Mouse (Mus musculus) forebrain, embryonic 13.5 days (tissue): ENCODE measurements around the gene Cdc42ep3. TPM values are rescaled to one million over a fixed set of nuclear protein-coding genes. Genes with fewer than 3 reads are reported as not detected.

Experiments
- ATAC-seq: fragments of 200-750 bp; cut with Nextera tagmentation; 2 replicates; pipeline ENCODE4 v1.8.0; 2017
- H3K27ac ChIP-seq: fragments of 300-500 bp; sonication (generic); 2 replicates; pipeline ENCODE4 v1.5.1; 2015; ENCODE audit warnings: inconsistent platforms, mild to moderate bottlenecking, moderate library complexity
- H3K27me3 ChIP-seq: fragments of 300-500 bp; sonication (generic); 2 replicates; pipeline ENCODE4 v1.6.1; 2015; ENCODE audit warnings: mild to moderate bottlenecking, inconsistent platforms
- H3K36me3 ChIP-seq: fragments of 300-500 bp; sonication (generic); 2 replicates; pipeline ENCODE4 v1.6.1; 2015; ENCODE audit warnings: mild to moderate bottlenecking, inconsistent platforms; ENCODE audit not compliant: poor library complexity, severe bottlenecking
- H3K4me1 ChIP-seq: fragments of 300-500 bp; sonication (generic); 2 replicates; pipeline ENCODE4 v1.6.1; 2015; ENCODE audit warnings: inconsistent platforms
- H3K4me2 ChIP-seq: fragments of 300-500 bp; sonication (generic); 2 replicates; pipeline ENCODE4 v1.6.1; 2015; ENCODE audit warnings: inconsistent platforms, mild to moderate bottlenecking, moderate library complexity
- H3K4me3 ChIP-seq: fragments of 300-500 bp; sonication (generic); 2 replicates; pipeline ENCODE4 v1.5.1; 2015; ENCODE audit warnings: mild to moderate bottlenecking, inconsistent platforms
- H3K9ac ChIP-seq: fragments of 300-500 bp; sonication (generic); 2 replicates; pipeline ENCODE4 v1.6.1; 2015; ENCODE audit warnings: mild to moderate bottlenecking, inconsistent platforms
- H3K9me3 ChIP-seq: fragments of 300-500 bp; sonication (generic); replicated peaks from 2 replicates; pipeline ENCODE4 v1.6.1; 2016; ENCODE audit warnings: inconsistent platforms
- WGBS: fragments of 180-500 bp; shearing (Covaris S2); methylation state at CpG from one replicate; pipeline ENCODE4 v1.1.7; 2015; 5-methylcytosine and 5-hydroxymethylcytosine counted together
- polyA plus RNA-seq: library from polyadenylated mRNA; unstranded; fragments of >200 nt; fragmentation: Nextera tagmentation; extraction: Ambion mirVana; gene quantifications from 2 replicates; pipeline ENCODE4 v1.2.1, GENCODE M21; 2015

The Cdc42ep3 gene
- polyA plus RNA-seq = 33.5 TPM in 2 replicates

GRCm38 (mm10) chr17:79354444-79355270 lies at the start of gene Cdc42ep3:
TSS of gene Cdc42ep3 (minus strand) at chr17:79355091.
- H3K9ac ChIP-seq = peak within 1 kb of the TSS; percentile 77
- no peaks in the 10 kb centered on the region for H3K36me3 ChIP-seq
- peaks cover 14% of the 10 kb centered on the region for H3K27me3 ChIP-seq
- H3K4me3 ChIP-seq = peak within 1 kb of the TSS; percentile 71
- H3K9me3 ChIP-seq = no peaks in the 10 kb centered on the region
- H3K27ac ChIP-seq = peak within 1 kb of the TSS; percentile 89
- H3K4me2 ChIP-seq = peak within 1 kb of the TSS; percentile 78
- peak; percentile 79 for ATAC-seq
- WGBS = under 1% methylated on average over 63 of the region's 74 CpGs
- peaks cover 26% of the 10 kb centered on the region for H3K4me1 ChIP-seq

GRCm38 (mm10) chr17:79400356-79400755 lies 45.5 kb upstream of the Cdc42ep3 start:
- Histone ChIP-seq H3K36me3 (no peaks in the 10 kb centered on the region), H3K27ac (no peak overlapping the region), H3K4me1 (no peaks in the 10 kb centered on the region), H3K4me2 (no peak overlapping the region), H3K4me3 (no peak overlapping the region), H3K9me3 (no peaks in the 10 kb centered on the region), H3K27me3 (no peaks in the 10 kb centered on the region), H3K9ac (no peak overlapping the region)
- WGBS = 87% methylated on average over 2 of the region's 2 CpGs
- ATAC-seq = no peak

GRCm38 (mm10) chr17:79398416-79398815 lies 43.5 kb upstream of the Cdc42ep3 start:
- WGBS = 78% methylated on average over 3 of the region's 3 CpGs
- no peak for ATAC-seq
- Histone ChIP-seq H3K4me3 (no peak overlapping the region), H3K36me3 (no peaks in the 10 kb centered on the region), H3K4me2 (no peak overlapping the region), H3K9ac (no peak overlapping the region), H3K9me3 (no peaks in the 10 kb centered on the region), H3K27ac (no peak overlapping the region), H3K4me1 (no peaks in the 10 kb centered on the region), H3K27me3 (no peaks in the 10 kb centered on the region)

- Histone ChIP-seq H3K27me3 (no peaks in the 10 kb centered on the region), H3K9me3 (no peaks in the 10 kb centered on the region), H3K4me1 (no peaks in the 10 kb centered on the region), H3K27ac (no peak overlapping the region), H3K4me3 (no peak overlapping the region), H3K9ac (no peak overlapping the region), H3K36me3 (no peaks in the 10 kb centered on the region), H3K4me2 (no peak overlapping the region)
- no peak for ATAC-seq
- WGBS = 80% methylated on average over 5 of the region's 5 CpGs
Observed at GRCm38 (mm10) chr17:79394799-79395198, 39.9 kb upstream of the Cdc42ep3 start.

GRCm38 (mm10) chr17:79393886-79394285 lies 39.0 kb upstream of the Cdc42ep3 start:
- ATAC-seq = no peak
- 80% methylated on average over 7 of the region's 7 CpGs for WGBS

GRCm38 (mm10) chr17:79387465-79388066 lies 32.7 kb upstream of the Cdc42ep3 start:
- Histone ChIP-seq H3K4me1 (no peaks in the 10 kb centered on the region), H3K27ac (no peak overlapping the region), H3K27me3 (no peaks in the 10 kb centered on the region), H3K4me3 (no peak overlapping the region), H3K36me3 (no peaks in the 10 kb centered on the region), H3K9ac (no peak overlapping the region), H3K9me3 (no peaks in the 10 kb centered on the region), H3K4me2 (no peak overlapping the region)
- no peak for ATAC-seq
- 81% methylated on average over 8 of the region's 8 CpGs for WGBS

More at GRCm38 (mm10) chr17:79393886-79394285, 39.0 kb upstream of the Cdc42ep3 start:
- Histone ChIP-seq H3K4me3 (no peak overlapping the region), H3K9me3 (no peaks in the 10 kb centered on the region), H3K27me3 (no peaks in the 10 kb centered on the region), H3K4me1 (no peaks in the 10 kb centered on the region), H3K27ac (no peak overlapping the region), H3K9ac (no peak overlapping the region), H3K4me2 (no peak overlapping the region), H3K36me3 (no peaks in the 10 kb centered on the region)

- Histone ChIP-seq H3K9ac (no peak overlapping the region), H3K9me3 (no peaks in the 10 kb centered on the region), H3K27me3 (no peaks in the 10 kb centered on the region), H3K4me3 (no peak overlapping the region), H3K36me3 (no peaks in the 10 kb centered on the region), H3K4me2 (no peak overlapping the region), H3K27ac (no peak overlapping the region), H3K4me1 (no peaks in the 10 kb centered on the region)
- no peak for ATAC-seq
- 70% methylated on average over 3 of the region's 3 CpGs for WGBS
Observed at GRCm38 (mm10) chr17:79381485-79381884, 26.6 kb upstream of the Cdc42ep3 start.

GRCm38 (mm10) chr17:79379191-79379590 lies 24.3 kb upstream of the Cdc42ep3 start:
- no peak for ATAC-seq
- no peaks in the 10 kb centered on the region for H3K4me1 ChIP-seq
- H3K9me3 ChIP-seq = no peaks in the 10 kb centered on the region
- H3K4me3 ChIP-seq = no peak overlapping the region
- no peak overlapping the region for H3K9ac ChIP-seq
- H3K27me3 ChIP-seq = no peaks in the 10 kb centered on the region
- H3K4me2 ChIP-seq = no peak overlapping the region
- no peaks in the 10 kb centered on the region for H3K36me3 ChIP-seq
- 70% methylated on average over 5 of the region's 5 CpGs for WGBS
- no peak overlapping the region for H3K27ac ChIP-seq

GRCm38 (mm10) chr17:79376434-79377210 lies 21.7 kb upstream of the Cdc42ep3 start:
- no peak overlapping the region for H3K9ac ChIP-seq
- H3K4me1 ChIP-seq = no peaks in the 10 kb centered on the region
- no peak overlapping the region for H3K4me2 ChIP-seq
- no peak overlapping the region for H3K27ac ChIP-seq
- no peaks in the 10 kb centered on the region for H3K27me3 ChIP-seq
- H3K9me3 ChIP-seq = no peaks in the 10 kb centered on the region
- WGBS = 54% methylated on average over 6 of the region's 6 CpGs
- H3K4me3 ChIP-seq = no peak overlapping the region
- no peak for ATAC-seq
- no peaks in the 10 kb centered on the region for H3K36me3 ChIP-seq

GRCm38 (mm10) chr17:79372973-79373372 lies 18.1 kb upstream of the Cdc42ep3 start:
- Histone ChIP-seq H3K36me3 (no peaks in the 10 kb centered on the region), H3K9me3 (no peaks in the 10 kb centered on the region), H3K4me1 (no peaks in the 10 kb centered on the region), H3K27me3 (no peaks in the 10 kb centered on the region), H3K27ac (no peak overlapping the region), H3K4me2 (no peak overlapping the region), H3K4me3 (no peak overlapping the region), H3K9ac (no peak overlapping the region)
- no peak for ATAC-seq
- 64% methylated on average over 5 of the region's 5 CpGs for WGBS

GRCm38 (mm10) chr17:79364749-79365450 lies 10.0 kb upstream of the Cdc42ep3 start:
- Histone ChIP-seq H3K9me3 (no peaks in the 10 kb centered on the region), H3K4me2 (no peak overlapping the region), H3K36me3 (no peaks in the 10 kb centered on the region), H3K27me3 (no peaks in the 10 kb centered on the region), H3K4me3 (no peak overlapping the region), H3K9ac (no peak overlapping the region), H3K4me1 (no peaks in the 10 kb centered on the region), H3K27ac (no peak overlapping the region)
- 38% methylated on average over 5 of the region's 5 CpGs for WGBS
- no peak for ATAC-seq
